Mouse (Mus musculus) lung, adult 2 months (tissue): ENCODE measurements around the gene Rnf169.

Source experiments
- CTCF ChIP-seq: fragments of 200-500 bp; IDR thresholded peaks from 2 replicates; pipeline ENCODE4 v1.5.1; 2011; ENCODE audit warnings: mild to moderate bottlenecking, low read length, control low read depth; ENCODE audit not compliant: insufficient read depth
- POLR2A ChIP-seq: fragments of 200-500 bp; IDR thresholded peaks from 2 replicates; pipeline ENCODE4 v1.6.1; 2011; ENCODE audit warnings: low read depth, mild to moderate bottlenecking, control low read depth, low read length, borderline replicate concordance; ENCODE audit errors: extremely low read depth

GRCm38 (mm10) chr7:99916741-99917319, 63.4 kb downstream of the Rnf169 start:
- TF ChIP-seq CTCF (peak; percentile 58), POLR2A (0 out of 2 replicates have a peak, but pooled peaks have one; percentile 9)
